Mouse (Mus musculus) heart, embryonic 12.5 days (tissue): ENCODE data around the gene Ankrd6. TPM values are rescaled to one million over a fixed set of nuclear protein-coding genes. Genes with fewer than 3 reads are reported as not detected.
A peak's percentile ranks its signal among the peaks of the same experiment; 100 is the strongest.

Source experiments
- ATAC-seq: fragments of 200-750 bp; cut with Nextera tagmentation; 2 replicates; pipeline ENCODE4 v1.8.0; 2017; ENCODE audit warnings: moderate TSS enrichment, moderate library complexity; ENCODE audit not compliant: insufficient number of reproducible peaks, low FRiP score
- H3K27ac ChIP-seq: fragments of 300-500 bp; sonication (generic); 2 replicates; pipeline ENCODE4 v1.5.1; 2016; ENCODE audit warnings: mild to moderate bottlenecking, moderate library complexity; ENCODE audit not compliant: poor library complexity, severe bottlenecking
- H3K27me3 ChIP-seq: fragments of 300-500 bp; sonication (generic); replicated peaks from 2 replicates; pipeline ENCODE4 v1.6.1; 2016; ENCODE audit warnings: mild to moderate bottlenecking, moderate library complexity
- H3K36me3 ChIP-seq: fragments of 300-500 bp; sonication (generic); 2 replicates; pipeline ENCODE4 v1.6.1; 2016; ENCODE audit warnings: mild to moderate bottlenecking, moderate library complexity
- H3K4me1 ChIP-seq: fragments of 300-500 bp; sonication (generic); replicated peaks from 2 replicates; pipeline ENCODE4 v1.6.1; 2016; ENCODE audit warnings: mild to moderate bottlenecking
- H3K4me2 ChIP-seq: fragments of 300-500 bp; sonication (generic); 2 replicates; pipeline ENCODE4 v1.6.1; 2016; ENCODE audit warnings: mild to moderate bottlenecking, moderate library complexity
- H3K4me3 ChIP-seq: fragments of 300-500 bp; sonication (generic); 2 replicates; pipeline ENCODE4 v1.5.1; 2016; ENCODE audit warnings: mild to moderate bottlenecking
- H3K9ac ChIP-seq: fragments of 300-500 bp; sonication (generic); 2 replicates; pipeline ENCODE4 v1.6.1; 2016; ENCODE audit warnings: mild to moderate bottlenecking, moderate library complexity
- H3K9me3 ChIP-seq: fragments of 300-500 bp; sonication (generic); replicated peaks from 2 replicates; pipeline ENCODE4 v1.6.1; 2016; ENCODE audit warnings: mild to moderate bottlenecking, moderate library complexity
- WGBS: fragments of 180-500 bp; shearing (Covaris S2); methylation state at CpG from one replicate; pipeline ENCODE4 v1.1.7; 2016; 5-methylcytosine and 5-hydroxymethylcytosine counted together
- polyA plus RNA-seq: library from polyadenylated mRNA; unstranded; fragments of >200 nt; fragmentation: Nextera tagmentation; extraction: Ambion mirVana; gene quantifications from 2 replicates; pipeline ENCODE4 v1.2.1, GENCODE M21; 2016

Gene Ankrd6
- polyA plus RNA-seq, 1 experiment from 2014 or later, result 7.7 TPM

GRCm38 (mm10) chr4:32905381-32905780, 45.3 kb downstream of the Ankrd6 start:
- Histone ChIP-seq H3K4me1 (peaks cover 44% of the 10 kb centered on the region), H3K36me3 (no peaks in the 10 kb centered on the region), H3K27ac (no peak overlapping the region), H3K4me3 (no peak overlapping the region), H3K9me3 (no peaks in the 10 kb centered on the region), H3K27me3 (no peaks in the 10 kb centered on the region), H3K4me2 (no peak overlapping the region), H3K9ac (no peak overlapping the region)
- WGBS, result 71% methylated on average over 2 of the region's 2 CpGs
- no peak for ATAC-seq

GRCm38 (mm10) chr4:32903826-32904225, 46.8 kb downstream of the Ankrd6 start:
- H3K4me2 ChIP-seq, result no peak overlapping the region
- H3K4me3 ChIP-seq, result no peak overlapping the region
- peaks cover 38% of the 10 kb centered on the region for H3K4me1 ChIP-seq
- H3K27ac ChIP-seq, result no peak overlapping the region
- no peaks in the 10 kb centered on the region for H3K9me3 ChIP-seq
- H3K9ac ChIP-seq, result no peak overlapping the region
- WGBS, result 88% methylated on average over 7 of the region's 7 CpGs
- H3K36me3 ChIP-seq, result no peaks in the 10 kb centered on the region
- no peak for ATAC-seq
- H3K27me3 ChIP-seq, result no peaks in the 10 kb centered on the region

- Histone ChIP-seq H3K9me3 (peaks cover 12% of the 10 kb centered on the region), H3K27ac (no peak overlapping the region), H3K4me2 (no peak overlapping the region), H3K4me1 (0 out of 2 replicates have a peak, but pooled peaks cover 5% of the 10 kb centered on the region), H3K4me3 (no peak overlapping the region), H3K27me3 (no peaks in the 10 kb centered on the region), H3K36me3 (peaks cover under 1% of the 10 kb centered on the region), H3K9ac (no peak overlapping the region)
- ATAC-seq, result no peak
- 67% methylated on average over 4 of the region's 4 CpGs for WGBS
These were observed 51.6 kb downstream of the Ankrd6 start for GRCm38 (mm10) chr4:32899051-32899450.

- Histone ChIP-seq H3K27ac (no peak overlapping the region), H3K4me3 (no peak overlapping the region), H3K9ac (no peak overlapping the region), H3K27me3 (no peaks in the 10 kb centered on the region), H3K9me3 (peaks cover 26% of the 10 kb centered on the region), H3K36me3 (peaks cover 4% of the 10 kb centered on the region), H3K4me2 (no peak overlapping the region), H3K4me1 (peaks cover 28% of the 10 kb centered on the region)
- ATAC-seq, result no peak
- 94% methylated on average over 10 of the region's 10 CpGs for WGBS
These were observed 59.3 kb downstream of the Ankrd6 start for GRCm38 (mm10) chr4:32891341-32891740.

GRCm38 (mm10) chr4:32890735-32891098, 59.9 kb downstream of the Ankrd6 start:
- Histone ChIP-seq H3K4me3 (no peak overlapping the region), H3K36me3 (peaks cover 4% of the 10 kb centered on the region), H3K4me1 (peaks cover 28% of the 10 kb centered on the region), H3K27ac (peak overlapping the region; percentile 90), H3K27me3 (no peaks in the 10 kb centered on the region), H3K4me2 (peak overlapping the region; percentile 58), H3K9me3 (peaks cover 26% of the 10 kb centered on the region), H3K9ac (no peak overlapping the region)
- ATAC-seq, result no peak
- WGBS, result 80% methylated on average over 5 of the region's 5 CpGs

GRCm38 (mm10) chr4:32889996-32890734, 60.5 kb downstream of the Ankrd6 start:
- no peak for ATAC-seq

GRCm38 (mm10) chr4:32889246-32889645, 61.4 kb downstream of the Ankrd6 start:
- Histone ChIP-seq H3K4me2 (peak overlapping the region; percentile 58), H3K4me3 (no peak overlapping the region), H3K36me3 (peaks cover 4% of the 10 kb centered on the region), H3K4me1 (peaks cover 28% of the 10 kb centered on the region), H3K27ac (peak overlapping the region; percentile 90), H3K9ac (no peak overlapping the region), H3K9me3 (peaks cover 16% of the 10 kb centered on the region), H3K27me3 (no peaks in the 10 kb centered on the region)
- ATAC-seq, result peak; percentile 81
- WGBS, result 35% methylated on average over 11 of the region's 11 CpGs

More at GRCm38 (mm10) chr4:32889996-32890734, 60.5 kb downstream of the Ankrd6 start:
- peak overlapping the region; percentile 58 for H3K4me2 ChIP-seq
- no peaks in the 10 kb centered on the region for H3K27me3 ChIP-seq
- 18% methylated on average over 10 of the region's 10 CpGs for WGBS
- peaks cover 4% of the 10 kb centered on the region for H3K36me3 ChIP-seq
- no peak overlapping the region for H3K4me3 ChIP-seq
- peak overlapping the region; percentile 90 for H3K27ac ChIP-seq
- H3K9ac ChIP-seq, result no peak overlapping the region
- H3K9me3 ChIP-seq, result peaks cover 25% of the 10 kb centered on the region
- H3K4me1 ChIP-seq, result peaks cover 28% of the 10 kb centered on the region

DNA sequence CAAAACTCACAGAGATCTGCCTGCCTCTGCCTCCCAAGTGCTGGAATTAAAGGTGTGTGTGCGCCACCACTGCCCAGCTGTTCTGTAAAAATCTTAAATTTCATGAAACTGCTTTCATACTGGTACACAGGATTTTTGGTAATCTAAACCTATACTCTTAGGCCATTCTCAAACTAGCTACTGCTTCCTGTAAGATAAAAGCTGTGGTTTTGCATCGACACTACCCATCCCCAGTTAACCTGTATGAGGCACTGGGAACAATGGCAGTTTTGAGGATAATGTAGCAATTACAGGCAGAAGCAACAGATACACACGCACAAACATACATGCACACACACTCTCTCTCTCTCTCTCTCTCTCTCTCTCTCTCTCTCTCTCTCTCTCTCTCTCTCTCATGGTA, 64.2 kb downstream of the Ankrd6 start:
- Histone ChIP-seq H3K4me1 (peaks cover 26% of the 10 kb centered on the region), H3K4me2 (no peak overlapping the region), H3K27ac (no peak overlapping the region), H3K9ac (no peak overlapping the region), H3K9me3 (no peaks in the 10 kb centered on the region), H3K27me3 (no peaks in the 10 kb centered on the region), H3K4me3 (no peak overlapping the region), H3K36me3 (no peaks in the 10 kb centered on the region)
- 80% methylated on average over 3 of the region's 3 CpGs for WGBS
- no peak for ATAC-seq

DNA sequence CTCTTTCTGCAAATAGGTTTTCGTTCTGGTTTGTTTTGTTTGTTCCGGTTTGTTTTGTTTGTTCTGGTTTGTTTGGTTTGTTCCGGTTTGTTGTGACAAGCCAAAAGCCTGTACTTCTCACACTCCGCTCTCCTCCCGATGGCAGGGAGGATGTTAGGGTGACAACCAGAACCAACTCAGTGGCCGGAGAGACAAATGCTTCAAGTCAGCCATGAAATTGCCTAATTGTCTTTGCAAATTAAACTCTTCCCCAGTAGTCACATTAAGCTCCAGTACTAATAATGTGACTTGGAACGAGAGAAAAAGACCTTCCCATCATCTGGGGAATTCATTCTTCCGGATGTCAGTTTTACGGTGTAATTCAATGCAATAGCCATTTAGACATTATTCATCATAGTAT, 66.0 kb downstream of the Ankrd6 start:
- peaks cover 7% of the 10 kb centered on the region for H3K4me1 ChIP-seq
- H3K4me2 ChIP-seq, result no peak overlapping the region
- no peak overlapping the region for H3K27ac ChIP-seq
- ATAC-seq, result no peak
- no peak overlapping the region for H3K9ac ChIP-seq
- no peaks in the 10 kb centered on the region for H3K9me3 ChIP-seq
- no peaks in the 10 kb centered on the region for H3K27me3 ChIP-seq
- no peaks in the 10 kb centered on the region for H3K36me3 ChIP-seq
- 81% methylated on average over 9 of the region's 9 CpGs for WGBS
- no peak overlapping the region for H3K4me3 ChIP-seq

- Histone ChIP-seq H3K4me2 (no peak overlapping the region), H3K4me1 (peaks cover 9% of the 10 kb centered on the region), H3K9ac (no peak overlapping the region), H3K4me3 (no peak overlapping the region), H3K36me3 (no peaks in the 10 kb centered on the region), H3K27me3 (no peaks in the 10 kb centered on the region), H3K9me3 (no peaks in the 10 kb centered on the region), H3K27ac (no peak overlapping the region)
- 82% methylated on average over 4 of the region's 4 CpGs for WGBS
- ATAC-seq, result no peak
These were observed 69.6 kb downstream of the Ankrd6 start for GRCm38 (mm10) chr4:32881001-32881400.

DNA sequence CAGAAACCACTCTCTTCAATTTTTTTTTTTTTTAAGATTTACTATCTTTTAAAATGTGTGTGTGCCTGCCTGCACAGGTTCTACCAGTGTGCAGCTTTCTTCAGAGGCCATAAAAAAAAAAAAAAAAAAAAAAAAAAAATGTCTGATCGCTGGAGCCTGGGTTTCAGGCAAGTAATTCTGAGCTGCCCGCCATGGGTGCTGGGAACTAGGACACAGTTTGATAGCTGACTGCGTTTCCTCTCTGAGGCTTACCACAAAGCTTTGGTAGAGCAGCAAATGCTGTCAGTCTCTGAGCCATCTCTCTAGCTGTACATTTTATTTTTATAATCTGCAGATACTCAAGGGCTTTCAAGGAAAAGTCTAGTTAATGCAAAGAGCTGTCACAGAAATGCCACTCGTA, 76.0 kb downstream of the Ankrd6 start:
- 0 out of 2 replicates have a peak, but pooled peaks cover 4% of the 10 kb centered on the region for H3K27me3 ChIP-seq
- H3K9me3 ChIP-seq, result no peaks in the 10 kb centered on the region
- WGBS, result 78% methylated on average over 4 of the region's 4 CpGs
- ATAC-seq, result no peak
- no peak overlapping the region for H3K4me3 ChIP-seq
- H3K27ac ChIP-seq, result no peak overlapping the region
- no peak overlapping the region for H3K4me2 ChIP-seq
- no peak overlapping the region for H3K9ac ChIP-seq
- H3K36me3 ChIP-seq, result no peaks in the 10 kb centered on the region
- H3K4me1 ChIP-seq, result peaks cover 16% of the 10 kb centered on the region
